Mouse (Mus musculus) lung, embryonic 14.5 days (tissue): ENCODE data around the gene Scyl1. TPM values are rescaled to one million over a fixed set of nuclear protein-coding genes. Genes with fewer than 3 reads are reported as not detected.

ENCODE experiments used
- ATAC-seq: fragments of 200-750 bp; cut with Nextera tagmentation; 2 replicates; pipeline ENCODE4 v1.8.0; 2017; ENCODE audit warnings: mild to moderate bottlenecking, moderate TSS enrichment, moderate library complexity; ENCODE audit not compliant: insufficient read depth
- DNase-seq: peaks from one replicate; pipeline ENCODE4 v3.0.0-alpha.2; 2015
- H3K27ac ChIP-seq: fragments of 300-500 bp; sonication (generic); 2 replicates; pipeline ENCODE4 v1.5.1; 2014; ENCODE audit warnings: low read depth, mild to moderate bottlenecking, moderate library complexity
- H3K27me3 ChIP-seq: fragments of 300-500 bp; sonication (generic); 2 replicates; pipeline ENCODE4 v1.6.1; 2014; ENCODE audit warnings: low read length, control low read depth; ENCODE audit not compliant: insufficient read depth
- H3K36me3 ChIP-seq: fragments of 300-500 bp; sonication (generic); 2 replicates; pipeline ENCODE4 v1.6.1; 2014; ENCODE audit warnings: control low read depth; ENCODE audit not compliant: insufficient read depth
- H3K4me1 ChIP-seq: fragments of 300-500 bp; sonication (generic); 2 replicates; pipeline ENCODE4 v1.6.1; 2014; ENCODE audit warnings: antibody characterized with exemption, control low read depth; ENCODE audit not compliant: insufficient read depth
- H3K4me2 ChIP-seq: fragments of 300-500 bp; sonication (generic); 2 replicates; pipeline ENCODE4 v1.6.1; 2014; ENCODE audit warnings: mild to moderate bottlenecking
- H3K4me3 ChIP-seq: fragments of 300-500 bp; sonication (generic); 2 replicates; pipeline ENCODE4 v1.5.1; 2014; ENCODE audit warnings: low read depth, low read length
- H3K9ac ChIP-seq: fragments of 300-500 bp; sonication (generic); 2 replicates; pipeline ENCODE4 v1.6.1; 2014
- H3K9me3 ChIP-seq: fragments of 300-500 bp; sonication (generic); 2 replicates; pipeline ENCODE4 v1.6.1; 2016; ENCODE audit warnings: low read depth, low read length, control low read depth
- CTCF ChIP-seq: IDR thresholded peaks from 2 replicates; pipeline ENCODE4 v1.5.1; 2016; ENCODE audit warnings: antibody characterized with exemption, low read depth
- WGBS: fragments of 180-500 bp; shearing (Covaris S2); extraction: QIAGEN DNeasy Blood & Tissue Kit; methylation state at CpG from one replicate; pipeline ENCODE4 v1.1.7; 2014; 5-methylcytosine and 5-hydroxymethylcytosine counted together
- polyA plus RNA-seq: library from polyadenylated mRNA; unstranded; fragments of >200 nt; fragmentation: Nextera tagmentation; extraction: Ambion mirVana; gene quantifications from 2 replicates; pipeline ENCODE4 v1.2.1, GENCODE M21; 2014

Scyl1 gene
- polyA plus RNA-seq, 1 experiment from 2014 or later, result 84.5 TPM

GRCm38 (mm10) chr19:5749476-5749875, 21.7 kb downstream of the Scyl1 start:
- Histone ChIP-seq H3K4me3 (no peak overlapping the region), H3K4me1 (peaks cover 16% of the 10 kb centered on the region), H3K9ac (no peak overlapping the region), H3K27ac (no peak overlapping the region), H3K36me3 (peaks cover 44% of the 10 kb centered on the region; the same call in 1 of the 2 replicates), H3K9me3 (no peaks in the 10 kb centered on the region), H3K4me2 (no peak overlapping the region), H3K27me3 (peaks cover 33% of the 10 kb centered on the region)
- DNase-seq (no peak), ATAC-seq (no peak)
- TF ChIP-seq CTCF, result no peak
- WGBS, result 73% methylated on average over 6 of the region's 6 CpGs

DNA sequence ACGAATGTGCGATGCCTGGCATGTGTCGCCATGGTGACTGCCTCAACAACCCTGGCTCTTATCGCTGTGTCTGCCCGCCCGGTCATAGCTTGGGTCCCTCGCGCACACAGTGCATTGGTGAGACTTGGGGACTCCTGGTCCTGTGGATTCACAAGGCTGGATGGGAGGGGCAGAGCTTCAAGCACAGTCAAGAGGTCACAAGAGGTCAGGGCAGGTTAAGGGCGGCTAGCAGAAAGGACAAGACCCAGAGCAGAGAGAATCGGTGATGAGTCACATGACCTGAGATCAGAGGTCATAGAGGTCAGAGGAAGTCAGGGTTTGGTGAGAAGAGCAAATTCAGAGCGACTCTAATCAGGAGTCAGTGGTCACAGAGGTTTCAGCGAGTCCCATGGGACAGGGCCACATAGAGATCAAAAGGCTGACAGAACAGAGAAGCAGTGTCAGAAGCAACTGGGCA, 24.3 kb downstream of the Scyl1 start:
- H3K36me3 ChIP-seq, result peaks cover 28% of the 10 kb centered on the region; the same call in 1 of the 2 replicates
- H3K4me2 ChIP-seq, result no peak overlapping the region
- DNase-seq (no peak), ATAC-seq (no peak)
- no peaks in the 10 kb centered on the region for H3K9me3 ChIP-seq
- no peak overlapping the region for H3K9ac ChIP-seq
- peaks cover 29% of the 10 kb centered on the region for H3K27me3 ChIP-seq
- H3K4me3 ChIP-seq, result no peak overlapping the region
- TF ChIP-seq CTCF, result no peak
- H3K27ac ChIP-seq, result no peak overlapping the region
- WGBS, result 36% methylated on average over 12 of the region's 12 CpGs
- peaks cover 29% of the 10 kb centered on the region for H3K4me1 ChIP-seq

DNA sequence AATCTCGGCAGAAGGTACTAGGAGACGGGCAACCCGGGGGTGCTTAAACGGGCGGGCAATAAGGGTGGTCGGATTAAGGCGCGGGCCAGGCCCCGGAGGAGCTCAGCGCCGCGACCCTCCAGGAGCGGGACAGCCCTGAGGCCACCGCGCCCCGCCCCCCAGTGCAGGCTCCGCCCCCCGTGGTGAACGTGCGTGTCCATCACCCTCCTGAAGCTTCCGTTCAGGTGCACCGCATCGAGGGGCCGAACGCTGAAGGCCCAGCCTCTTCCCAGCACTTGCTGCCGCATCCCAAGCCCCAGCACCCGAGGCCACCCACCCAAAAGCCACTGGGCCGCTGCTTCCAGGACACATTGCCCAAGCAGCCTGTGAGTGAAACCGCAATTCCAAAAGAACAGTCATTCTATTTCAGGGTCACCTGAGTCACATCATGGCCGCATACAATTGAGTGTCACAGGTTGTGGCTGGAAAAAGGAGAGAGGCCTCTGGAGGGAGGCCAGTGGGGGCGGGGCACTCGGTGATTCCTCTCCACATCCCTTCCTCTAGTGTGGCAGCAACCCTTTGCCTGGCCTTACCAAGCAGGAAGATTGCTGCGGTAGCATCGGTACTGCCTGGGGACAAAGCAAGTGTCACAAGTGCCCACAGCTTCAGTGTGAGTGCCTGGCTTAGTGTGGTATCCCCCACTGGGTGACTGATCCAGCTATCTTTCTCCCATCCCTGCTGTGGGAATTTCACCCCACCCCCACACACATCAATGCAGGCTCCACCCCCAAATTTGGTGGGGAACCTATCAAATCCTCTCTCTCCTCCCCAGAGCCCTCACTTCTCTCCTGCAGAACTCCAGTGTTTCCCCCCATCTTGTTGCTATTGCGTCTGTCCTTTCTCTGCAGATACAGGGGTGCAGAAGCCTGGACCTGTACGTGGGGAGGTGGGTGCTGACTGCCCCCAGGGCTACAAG, 25.2 kb downstream of the Scyl1 start:
- H3K27ac ChIP-seq, result no peak overlapping the region
- DNase-seq (no peak), ATAC-seq (no peak)
- peaks cover 32% of the 10 kb centered on the region for H3K4me1 ChIP-seq
- H3K9ac ChIP-seq, result peak overlapping the region; percentile 43
- TF ChIP-seq CTCF, result no peak
- peaks cover 20% of the 10 kb centered on the region; the same call in 1 of the 2 replicates for H3K36me3 ChIP-seq
- 11% methylated on average over 35 of the region's 36 CpGs for WGBS
- peak overlapping the region; percentile 20 for H3K4me3 ChIP-seq
- H3K4me2 ChIP-seq, result peak overlapping the region; percentile 60
- H3K9me3 ChIP-seq, result no peaks in the 10 kb centered on the region
- peaks cover 20% of the 10 kb centered on the region for H3K27me3 ChIP-seq

DNA sequence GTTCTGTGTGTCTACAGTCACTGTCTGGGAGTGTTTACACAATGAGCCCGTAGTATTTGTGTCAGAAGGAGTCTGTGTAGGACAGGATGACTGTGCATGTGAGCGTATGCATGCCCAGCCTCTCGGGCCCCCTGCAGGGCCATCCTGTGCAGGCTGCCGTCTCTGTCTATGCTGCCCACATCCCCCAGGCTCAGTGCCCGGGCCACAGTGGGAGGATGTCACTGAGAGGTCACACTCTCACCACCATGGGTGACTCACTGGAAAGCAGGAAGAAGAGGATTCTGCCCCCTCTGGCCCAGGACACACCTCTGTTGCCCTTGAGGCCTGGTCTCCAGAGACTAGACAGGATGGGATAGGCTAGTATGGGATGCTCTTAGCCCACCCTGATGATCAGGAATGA, 27.6 kb downstream of the Scyl1 start:
- no peaks in the 10 kb centered on the region for H3K9me3 ChIP-seq
- H3K4me3 ChIP-seq, result peak overlapping the region; percentile 81
- no peak for ATAC-seq
- H3K4me1 ChIP-seq, result peaks cover 42% of the 10 kb centered on the region
- TF ChIP-seq CTCF, result no peak
- peak overlapping the region; percentile 35; the same call in 1 of the 2 replicates for H3K9ac ChIP-seq
- 39% methylated on average over 5 of the region's 5 CpGs for WGBS
- H3K36me3 ChIP-seq, result peaks cover 11% of the 10 kb centered on the region; the same call in 1 of the 2 replicates
- peak overlapping the region; percentile 97 for H3K4me2 ChIP-seq
- peak; percentile 33 for DNase-seq
- H3K27ac ChIP-seq, result no peak overlapping the region
- H3K27me3 ChIP-seq, result peaks cover 5% of the 10 kb centered on the region

GRCm38 (mm10) chr19:5742241-5742641, 29.0 kb downstream of the Scyl1 start:
- Histone ChIP-seq H3K4me2 (peak overlapping the region; percentile 97), H3K9me3 (no peaks in the 10 kb centered on the region), H3K36me3 (0 out of 2 replicates have a peak, but pooled peaks cover 4% of the 10 kb centered on the region), H3K4me3 (peak overlapping the region; percentile 81), H3K9ac (peak overlapping the region; percentile 89), H3K4me1 (peaks cover 42% of the 10 kb centered on the region), H3K27me3 (peaks cover 5% of the 10 kb centered on the region), H3K27ac (peak overlapping the region; percentile 96)
- TF ChIP-seq CTCF, result no peak
- no peak for DNase-seq
- under 1% methylated on average over 32 of the region's 32 CpGs for WGBS
- peak; percentile 21 for ATAC-seq

- Histone ChIP-seq H3K36me3 (no peaks in the 10 kb centered on the region), H3K9ac (peak overlapping the region; percentile 89), H3K4me3 (peak overlapping the region; percentile 81), H3K4me2 (peak overlapping the region; percentile 97), H3K27ac (peak overlapping the region; percentile 96), H3K9me3 (no peaks in the 10 kb centered on the region), H3K27me3 (peaks cover 5% of the 10 kb centered on the region; the same call in 1 of the 2 replicates), H3K4me1 (peaks cover 42% of the 10 kb centered on the region)
- peak; percentile 92 for DNase-seq
- ATAC-seq, result peak; percentile 78
- TF ChIP-seq CTCF, result no peak
- WGBS, result under 1% methylated on average over 49 of the region's 55 CpGs
Observed at GRCm38 (mm10) chr19:5741641-5742240, 29.5 kb downstream of the Scyl1 start.
